Mouse (Mus musculus): ENCODE measurements at regions not wholly inside any gene's neighbourhood (a gene's known extent, or its start where the extent isn't known, plus 50 kb on each side); places are given as distances from the start of the nearest gene placed in this dataset.

DNA sequence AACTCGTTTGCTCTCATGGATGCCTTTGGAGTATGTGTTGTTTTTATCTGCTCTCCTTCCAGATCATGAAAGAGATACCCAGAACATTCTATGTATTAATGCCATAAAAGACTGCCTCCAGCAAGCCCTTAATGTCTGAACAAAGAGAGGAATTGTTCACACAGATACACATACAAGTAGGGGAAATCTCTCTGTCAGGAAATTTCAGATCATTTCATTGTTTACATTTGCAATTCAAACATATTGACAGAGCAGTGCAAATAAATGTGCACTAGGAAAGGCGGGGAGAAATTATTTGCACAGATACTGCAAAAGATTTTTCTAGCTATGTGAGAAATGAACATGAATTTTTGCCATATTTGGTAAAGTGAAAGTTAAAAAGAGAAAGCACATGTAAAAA lies 216.4 kb upstream of the Ube2e3 start:
- H3K9me3 ChIP-seq (ENCODE audit: control insufficient read depth, low read length), result no peaks in the 10 kb centered on the region
- H3K4me1 ChIP-seq (replicated peaks; ENCODE audit: control insufficient read depth in 2 of 2, insufficient read depth in 2 of 2, low read length in 1 of 2), result no peaks in the 10 kb centered on the region
- 22% methylated on average over 2 of the region's 2 CpGs for WGBS (ENCODE audit: insufficient replicate concordance)
- TF ChIP-seq EP300 (IDR thresholded peaks at IDR 0.05; ENCODE audit: low read depth) (no peak), CTCF (IDR thresholded peaks at IDR 0.05; ENCODE audit: low read depth) (no peak)
- H3K36me3 ChIP-seq (replicated peaks; ENCODE audit: control insufficient read depth, insufficient read depth, low read depth), result no peaks in the 10 kb centered on the region
- no peak overlapping the region for H3K9ac ChIP-seq (replicated peaks)
- DNase-seq (ENCODE audit: low read depth in 3 of 3, low spot score in 3 of 3), result no peak
- no peaks in the 10 kb centered on the region for H3K27me3 ChIP-seq (ENCODE audit: control insufficient read depth, insufficient read depth, low read length)
- H3K27ac ChIP-seq, result no peak overlapping the region
- no peak overlapping the region for H3K4me2 ChIP-seq (ENCODE audit: low read depth)
- no peak for ATAC-seq (ENCODE audit: insufficient read depth)
- H3K4me3 ChIP-seq (ENCODE audit: insufficient read depth in 1 of 2, low read depth in 2 of 2, low read length in 2 of 2), result no peak overlapping the region

DNA sequence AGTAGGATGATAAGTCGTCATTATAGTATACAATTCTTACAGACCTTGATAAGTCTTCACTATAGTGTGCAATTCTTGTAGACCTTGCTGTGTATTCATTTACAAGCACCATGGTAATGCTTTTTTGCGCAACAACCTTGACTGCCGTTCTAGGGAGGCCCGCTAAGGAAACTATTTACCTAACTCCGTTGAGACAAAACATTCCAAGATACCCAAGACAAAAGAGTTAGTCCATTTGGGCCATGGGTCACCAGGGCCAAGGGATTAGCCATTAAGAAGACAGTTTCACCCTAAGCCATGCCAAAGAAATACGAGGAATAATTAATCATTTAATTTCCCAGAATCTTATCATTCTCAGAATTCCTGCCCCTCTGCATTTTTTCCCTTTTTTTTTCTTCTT lies 227.6 kb upstream of the Ube2e3 start:
- no peak overlapping the region for H3K9ac ChIP-seq (replicated peaks)
- H3K27ac ChIP-seq, result no peak overlapping the region
- no peaks in the 10 kb centered on the region for H3K9me3 ChIP-seq (ENCODE audit: control insufficient read depth, low read length)
- no peak overlapping the region for H3K4me2 ChIP-seq (ENCODE audit: low read depth)
- H3K4me1 ChIP-seq (replicated peaks; ENCODE audit: control insufficient read depth in 2 of 2, insufficient read depth in 2 of 2, low read length in 1 of 2), result no peaks in the 10 kb centered on the region
- no peak for DNase-seq (ENCODE audit: low read depth in 3 of 3, low spot score in 3 of 3)
- no peak for ATAC-seq (ENCODE audit: insufficient read depth)
- no peak overlapping the region for H3K4me3 ChIP-seq (ENCODE audit: insufficient read depth in 1 of 2, low read depth in 2 of 2, low read length in 2 of 2)
- TF ChIP-seq CTCF (IDR thresholded peaks at IDR 0.05; ENCODE audit: low read depth) (no peak), EP300 (IDR thresholded peaks at IDR 0.05; ENCODE audit: low read depth) (no peak)
- no peaks in the 10 kb centered on the region for H3K27me3 ChIP-seq (ENCODE audit: control insufficient read depth, insufficient read depth, low read length)
- 71% methylated on average over 6 of the region's 6 CpGs for WGBS (ENCODE audit: insufficient replicate concordance)
- H3K36me3 ChIP-seq (replicated peaks; ENCODE audit: control insufficient read depth, insufficient read depth, low read depth), result no peaks in the 10 kb centered on the region

DNA sequence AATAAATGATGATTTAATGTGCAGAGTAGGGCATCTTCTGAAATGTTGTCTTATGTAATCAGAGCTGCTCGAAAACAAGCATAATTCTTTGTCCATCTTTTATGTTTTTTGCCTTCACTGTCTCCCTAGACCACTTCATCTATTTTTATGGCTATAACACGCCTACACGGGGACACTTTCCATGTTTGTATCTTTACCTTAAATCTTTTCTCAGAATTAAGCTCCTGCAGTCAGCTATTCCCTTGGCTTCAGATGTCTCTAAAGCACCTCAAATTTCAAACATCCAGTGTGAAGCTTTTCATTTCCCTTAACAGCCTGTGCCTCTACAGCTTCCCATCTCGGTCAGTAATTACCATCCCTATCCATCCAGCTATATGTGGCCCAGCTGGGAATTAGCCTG lies 242.7 kb upstream of the Ube2e3 start:
- Histone ChIP-seq H3K27ac (no peak overlapping the region), H3K36me3 (replicated peaks; ENCODE audit: control insufficient read depth, insufficient read depth, low read depth) (no peaks in the 10 kb centered on the region), H3K27me3 (ENCODE audit: control insufficient read depth, insufficient read depth, low read length) (no peaks in the 10 kb centered on the region), H3K4me2 (ENCODE audit: low read depth) (no peak overlapping the region), H3K9me3 (ENCODE audit: control insufficient read depth, low read length) (no peaks in the 10 kb centered on the region), H3K4me1 (replicated peaks; ENCODE audit: control insufficient read depth in 2 of 2, insufficient read depth in 2 of 2, low read length in 1 of 2) (no peaks in the 10 kb centered on the region), H3K4me3 (ENCODE audit: insufficient read depth in 1 of 2, low read depth in 2 of 2, low read length in 2 of 2) (no peak overlapping the region), H3K9ac (replicated peaks) (no peak overlapping the region)
- DNase-seq (ENCODE audit: low read depth in 3 of 3, low spot score in 3 of 3), result no peak
- TF ChIP-seq CTCF (IDR thresholded peaks at IDR 0.05; ENCODE audit: low read depth), result no peak
- no peak for TF ChIP-seq EP300 (IDR thresholded peaks at IDR 0.05; ENCODE audit: low read depth)
- ATAC-seq (ENCODE audit: insufficient read depth), result no peak
- WGBS (ENCODE audit: insufficient replicate concordance), result 56% methylated on average over 4 of the region's 4 CpGs

- TF ChIP-seq CTCF (IDR thresholded peaks at IDR 0.05; ENCODE audit: low read depth) (no peak), EP300 (IDR thresholded peaks at IDR 0.05; ENCODE audit: low read depth) (no peak)
- DNase-seq (ENCODE audit: low read depth in 3 of 3, low spot score in 3 of 3) (no peak), ATAC-seq (ENCODE audit: insufficient read depth) (no peak)
- Histone ChIP-seq H3K4me2 (ENCODE audit: low read depth) (no peak overlapping the region), H3K27me3 (ENCODE audit: control insufficient read depth, insufficient read depth, low read length) (no peaks in the 10 kb centered on the region), H3K27ac (no peak overlapping the region), H3K9me3 (ENCODE audit: control insufficient read depth, low read length) (no peaks in the 10 kb centered on the region), H3K4me3 (ENCODE audit: insufficient read depth in 1 of 2, low read depth in 2 of 2, low read length in 2 of 2) (no peak overlapping the region), H3K4me1 (replicated peaks; ENCODE audit: control insufficient read depth in 2 of 2, insufficient read depth in 2 of 2, low read length in 1 of 2) (no peaks in the 10 kb centered on the region), H3K36me3 (replicated peaks; ENCODE audit: control insufficient read depth, insufficient read depth, low read depth) (no peaks in the 10 kb centered on the region), H3K9ac (replicated peaks) (no peak overlapping the region)
These were observed 261.5 kb upstream of the Ube2e3 start for GRCm38 (mm10) chr2:78606388-78606787.

DNA sequence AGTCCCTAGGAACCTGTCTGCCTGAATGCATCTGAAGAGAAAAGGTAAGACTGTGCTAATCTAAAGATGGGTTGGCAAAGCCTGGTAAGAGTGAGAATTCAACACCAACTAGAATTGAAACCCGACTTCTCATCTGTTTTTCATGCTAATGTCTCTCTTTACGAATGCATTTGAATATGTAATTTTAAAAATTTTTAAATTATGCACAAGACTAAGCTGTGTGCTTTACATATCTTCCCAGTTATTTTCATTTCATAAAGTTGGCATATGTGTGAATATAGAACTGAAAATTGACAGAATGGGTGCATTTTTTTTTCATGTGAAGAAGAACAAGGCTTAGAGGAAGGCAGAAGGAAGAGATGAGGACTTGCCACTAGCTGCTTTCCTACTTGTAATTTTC lies 267.2 kb upstream of the Ube2e3 start:
- H3K9me3 ChIP-seq (ENCODE audit: control insufficient read depth, low read length), result no peaks in the 10 kb centered on the region
- ATAC-seq (ENCODE audit: insufficient read depth) (no peak), DNase-seq (ENCODE audit: low read depth in 3 of 3, low spot score in 3 of 3) (no peak)
- no peak overlapping the region for H3K27ac ChIP-seq
- H3K9ac ChIP-seq (replicated peaks), result no peak overlapping the region
- no peak overlapping the region for H3K4me3 ChIP-seq (ENCODE audit: insufficient read depth in 1 of 2, low read depth in 2 of 2, low read length in 2 of 2)
- H3K27me3 ChIP-seq (ENCODE audit: control insufficient read depth, insufficient read depth, low read length), result no peaks in the 10 kb centered on the region
- TF ChIP-seq EP300 (IDR thresholded peaks at IDR 0.05; ENCODE audit: low read depth), result no peak
- TF ChIP-seq CTCF (IDR thresholded peaks at IDR 0.05; ENCODE audit: low read depth), result no peak
- H3K4me1 ChIP-seq (replicated peaks; ENCODE audit: control insufficient read depth in 2 of 2, insufficient read depth in 2 of 2, low read length in 1 of 2), result no peaks in the 10 kb centered on the region
- no peak overlapping the region for H3K4me2 ChIP-seq (ENCODE audit: low read depth)
- 54% methylated on average over 2 of the region's 2 CpGs for WGBS (ENCODE audit: insufficient replicate concordance)
- no peaks in the 10 kb centered on the region for H3K36me3 ChIP-seq (replicated peaks; ENCODE audit: control insufficient read depth, insufficient read depth, low read depth)

DNA sequence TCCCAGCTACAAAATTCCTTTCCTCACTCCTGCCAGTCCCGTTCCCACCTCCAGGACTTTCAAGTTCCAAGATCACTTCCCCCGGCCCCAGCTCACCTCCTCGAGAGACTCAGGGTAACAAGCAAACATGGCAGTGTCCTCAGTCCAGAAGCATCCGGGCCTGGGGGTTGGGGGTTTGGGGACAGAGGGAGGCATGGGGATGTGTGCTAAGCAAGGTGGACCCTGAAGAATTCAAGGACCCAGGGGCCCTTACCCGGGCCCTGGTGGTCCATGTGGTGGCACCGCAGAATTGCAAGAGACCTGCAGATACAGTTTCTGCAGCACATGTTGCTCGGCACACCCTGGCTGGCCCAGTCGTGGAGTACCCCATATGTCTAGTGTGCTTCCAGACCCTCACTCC lies 269.9 kb upstream of the Ube2e3 start:
- ATAC-seq (ENCODE audit: insufficient read depth) (no peak), DNase-seq (ENCODE audit: low read depth in 3 of 3, low spot score in 3 of 3) (no peak)
- no peak overlapping the region for H3K4me3 ChIP-seq (ENCODE audit: insufficient read depth in 1 of 2, low read depth in 2 of 2, low read length in 2 of 2)
- no peak overlapping the region for H3K4me2 ChIP-seq (ENCODE audit: low read depth)
- 61% methylated on average over 8 of the region's 8 CpGs for WGBS (ENCODE audit: insufficient replicate concordance)
- H3K9ac ChIP-seq (replicated peaks), result no peak overlapping the region
- no peaks in the 10 kb centered on the region for H3K27me3 ChIP-seq (ENCODE audit: control insufficient read depth, insufficient read depth, low read length)
- H3K4me1 ChIP-seq (replicated peaks; ENCODE audit: control insufficient read depth in 2 of 2, insufficient read depth in 2 of 2, low read length in 1 of 2), result no peaks in the 10 kb centered on the region
- H3K36me3 ChIP-seq (replicated peaks; ENCODE audit: control insufficient read depth, insufficient read depth, low read depth), result no peaks in the 10 kb centered on the region
- H3K27ac ChIP-seq, result no peak overlapping the region
- H3K9me3 ChIP-seq (ENCODE audit: control insufficient read depth, low read length), result no peaks in the 10 kb centered on the region
- TF ChIP-seq EP300 (IDR thresholded peaks at IDR 0.05; ENCODE audit: low read depth), result no peak
- TF ChIP-seq CTCF (IDR thresholded peaks at IDR 0.05; ENCODE audit: low read depth), result no peak
